Mouse (Mus musculus): ENCODE results near the gene Ddx46.

DNA sequence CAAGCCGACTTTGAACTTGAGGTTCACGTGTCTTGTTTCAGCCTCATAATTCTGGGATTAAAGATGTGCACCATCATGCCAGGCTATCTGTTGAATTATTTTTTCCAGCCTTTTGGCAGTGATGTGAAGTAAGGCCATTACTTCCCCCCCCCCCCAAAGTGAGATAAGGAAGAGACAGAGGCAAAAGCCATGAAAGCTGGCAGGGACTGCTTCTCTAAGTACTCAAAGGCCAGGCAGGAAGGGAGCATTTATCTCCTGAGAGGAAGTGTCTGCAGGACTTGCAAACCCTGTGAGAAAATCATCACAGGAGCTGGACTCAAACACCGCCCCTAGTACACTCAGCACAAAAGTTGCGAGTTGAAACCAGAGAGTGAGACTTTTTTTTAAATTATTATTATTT is 15.5 kb upstream of the Ddx46 start:
- TF ChIP-seq EP300 (IDR thresholded peaks at IDR 0.05; ENCODE audit: low read depth) = no peak
- no peak for TF ChIP-seq CTCF (IDR thresholded peaks at IDR 0.05; ENCODE audit: low read depth)

Measured in liver, postnatal 0 days (tissue).